Mouse (Mus musculus): ENCODE data around the gene 4833439L19Rik. TPM values are rescaled to one million over a fixed set of nuclear protein-coding genes. Genes with fewer than 3 reads are reported as not detected.

Gene 4833439L19Rik
- polyA plus RNA-seq, 1 experiment from 2014 or later, result 262 TPM

GRCm38 (mm10) chr13:54521181-54521580, 44.1 kb downstream of the 4833439L19Rik start:
- no peak overlapping the region for H3K4me3 ChIP-seq (ENCODE audit: low read depth, low read length)
- no peak overlapping the region for H3K9ac ChIP-seq (ENCODE audit: low read depth, low read length)
- H3K27ac ChIP-seq (ENCODE audit: low read depth, low read length), result no peak overlapping the region
- no peak for DNase-seq (ENCODE audit: low spot score)
- 0 out of 2 replicates have a peak, but pooled peaks cover 4% of the 10 kb centered on the region for H3K36me3 ChIP-seq (ENCODE audit: control insufficient read depth, insufficient read depth, low read length)
- no peaks in the 10 kb centered on the region for H3K27me3 ChIP-seq (ENCODE audit: control insufficient read depth, insufficient read depth, low read length)
- no peaks in the 10 kb centered on the region for H3K4me1 ChIP-seq (replicated peaks; ENCODE audit: control insufficient read depth, insufficient read depth, low read length)
- no peaks in the 10 kb centered on the region for H3K9me3 ChIP-seq (ENCODE audit: control insufficient read depth, low read length)
- ATAC-seq (ENCODE audit: low FRiP score), result no peak
- no peak overlapping the region for H3K4me2 ChIP-seq (replicated peaks; ENCODE audit: low read depth, low read length)

- no peaks in the 10 kb centered on the region for H3K4me1 ChIP-seq (replicated peaks; ENCODE audit: control insufficient read depth, insufficient read depth, low read length)
- no peaks in the 10 kb centered on the region for H3K9me3 ChIP-seq (ENCODE audit: control insufficient read depth, low read length)
- H3K36me3 ChIP-seq (ENCODE audit: control insufficient read depth, insufficient read depth, low read length), result 0 out of 2 replicates have a peak, but pooled peaks cover 2% of the 10 kb centered on the region
- H3K4me2 ChIP-seq (replicated peaks; ENCODE audit: low read depth, low read length), result no peak overlapping the region
- no peak overlapping the region for H3K27ac ChIP-seq (ENCODE audit: low read depth, low read length)
- H3K4me3 ChIP-seq (ENCODE audit: low read depth, low read length), result no peak overlapping the region
- WGBS, result 93% methylated on average over 4 of the region's 4 CpGs
- H3K9ac ChIP-seq (ENCODE audit: low read depth, low read length), result no peak overlapping the region
- ATAC-seq (ENCODE audit: low FRiP score) (no peak), DNase-seq (ENCODE audit: low spot score) (no peak)
- no peaks in the 10 kb centered on the region for H3K27me3 ChIP-seq (ENCODE audit: control insufficient read depth, insufficient read depth, low read length)
Observed at GRCm38 (mm10) chr13:54520221-54520620, 45.0 kb downstream of the 4833439L19Rik start.

- Histone ChIP-seq H3K4me2 (replicated peaks; ENCODE audit: low read depth, low read length) (no peak overlapping the region), H3K36me3 (ENCODE audit: control insufficient read depth, insufficient read depth, low read length) (no peaks in the 10 kb centered on the region), H3K9ac (ENCODE audit: low read depth, low read length) (no peak overlapping the region), H3K9me3 (ENCODE audit: control insufficient read depth, low read length) (no peaks in the 10 kb centered on the region), H3K27me3 (ENCODE audit: control insufficient read depth, insufficient read depth, low read length) (no peaks in the 10 kb centered on the region), H3K27ac (ENCODE audit: low read depth, low read length) (no peak overlapping the region), H3K4me1 (replicated peaks; ENCODE audit: control insufficient read depth, insufficient read depth, low read length) (0 out of 2 replicates have a peak, but pooled peaks cover 4% of the 10 kb centered on the region), H3K4me3 (ENCODE audit: low read depth, low read length) (no peak overlapping the region)
- WGBS, result 98% methylated on average over 1 of the region's 1 CpGs
- DNase-seq (ENCODE audit: low spot score), result no peak
- ATAC-seq (ENCODE audit: low FRiP score), result no peak
Observed at GRCm38 (mm10) chr13:54505920-54506319, 59.3 kb downstream of the 4833439L19Rik start.

GRCm38 (mm10) chr13:54504611-54505260, 60.5 kb downstream of the 4833439L19Rik start:
- no peaks in the 10 kb centered on the region for H3K27me3 ChIP-seq (ENCODE audit: control insufficient read depth, insufficient read depth, low read length)
- H3K4me2 ChIP-seq (replicated peaks; ENCODE audit: low read depth, low read length), result peak overlapping the region; percentile 96
- H3K9me3 ChIP-seq (ENCODE audit: control insufficient read depth, low read length), result no peaks in the 10 kb centered on the region
- H3K4me1 ChIP-seq (replicated peaks; ENCODE audit: control insufficient read depth, insufficient read depth, low read length), result 0 out of 2 replicates have a peak, but pooled peaks cover 4% of the 10 kb centered on the region
- H3K27ac ChIP-seq (ENCODE audit: low read depth, low read length), result no peak overlapping the region
- peak overlapping the region; percentile 60 for H3K4me3 ChIP-seq (ENCODE audit: low read depth, low read length)
- WGBS, result 37% methylated on average over 7 of the region's 7 CpGs
- peak overlapping the region; percentile 65 for H3K9ac ChIP-seq (ENCODE audit: low read depth, low read length)
- DNase-seq (ENCODE audit: low spot score) (peak; percentile 32), ATAC-seq (ENCODE audit: low FRiP score) (no peak)
- no peaks in the 10 kb centered on the region for H3K36me3 ChIP-seq (ENCODE audit: control insufficient read depth, insufficient read depth, low read length)

- Histone ChIP-seq H3K4me1 (replicated peaks; ENCODE audit: control insufficient read depth, insufficient read depth, low read length) (0 out of 2 replicates have a peak, but pooled peaks cover 4% of the 10 kb centered on the region), H3K4me2 (replicated peaks; ENCODE audit: low read depth, low read length) (peak within 1 kb of the TSS; percentile 96), H3K36me3 (ENCODE audit: control insufficient read depth, insufficient read depth, low read length) (no peaks in the 10 kb centered on the region), H3K27me3 (ENCODE audit: control insufficient read depth, insufficient read depth, low read length) (no peaks in the 10 kb centered on the region), H3K27ac (ENCODE audit: low read depth, low read length) (peak within 1 kb of the TSS; percentile 51), H3K4me3 (ENCODE audit: low read depth, low read length) (peak within 1 kb of the TSS; percentile 60), H3K9ac (ENCODE audit: low read depth, low read length) (peak within 1 kb of the TSS; percentile 65), H3K9me3 (ENCODE audit: control insufficient read depth, low read length) (no peaks in the 10 kb centered on the region)
- DNase-seq (ENCODE audit: low spot score), result peak; percentile 78
- WGBS, result under 1% methylated on average over 86 of the region's 105 CpGs
- peak; percentile 95 for ATAC-seq (ENCODE audit: low FRiP score)
Observed at GRCm38 (mm10) chr13:54503604-54504521, 61.4 kb downstream of the 4833439L19Rik start, which contains the start of gene Simc1. Gene Simc1 (plus strand): TSS chr13:54503779.

- H3K27ac ChIP-seq (ENCODE audit: low read depth, low read length), result peak overlapping the region; percentile 51; the same call in 1 of the 2 replicates
Observed at GRCm38 (mm10) chr13:54503278-54503603, 62.0 kb downstream of the 4833439L19Rik start.

GRCm38 (mm10) chr13:54501957-54502690, 63.1 kb downstream of the 4833439L19Rik start:
- H3K36me3 ChIP-seq (ENCODE audit: control insufficient read depth, insufficient read depth, low read length), result no peaks in the 10 kb centered on the region
- ATAC-seq (ENCODE audit: low FRiP score) (no peak), DNase-seq (ENCODE audit: low spot score) (no peak)
- H3K27ac ChIP-seq (ENCODE audit: low read depth, low read length), result no peak overlapping the region
- WGBS, result 62% methylated on average over 3 of the region's 3 CpGs
- H3K4me3 ChIP-seq (ENCODE audit: low read depth, low read length), result no peak overlapping the region
- H3K27me3 ChIP-seq (ENCODE audit: control insufficient read depth, insufficient read depth, low read length), result no peaks in the 10 kb centered on the region
- H3K9me3 ChIP-seq (ENCODE audit: control insufficient read depth, low read length), result no peaks in the 10 kb centered on the region
- 0 out of 2 replicates have a peak, but pooled peaks cover 4% of the 10 kb centered on the region for H3K4me1 ChIP-seq (replicated peaks; ENCODE audit: control insufficient read depth, insufficient read depth, low read length)
- no peak overlapping the region for H3K4me2 ChIP-seq (replicated peaks; ENCODE audit: low read depth, low read length)
- no peak overlapping the region for H3K9ac ChIP-seq (ENCODE audit: low read depth, low read length)

More at GRCm38 (mm10) chr13:54503278-54503603, 62.0 kb downstream of the 4833439L19Rik start:
- H3K27me3 ChIP-seq (ENCODE audit: control insufficient read depth, insufficient read depth, low read length), result no peaks in the 10 kb centered on the region
- WGBS, result 2% methylated on average over 14 of the region's 14 CpGs
- H3K9me3 ChIP-seq (ENCODE audit: control insufficient read depth, low read length), result no peaks in the 10 kb centered on the region
- H3K4me1 ChIP-seq (replicated peaks; ENCODE audit: control insufficient read depth, insufficient read depth, low read length), result 0 out of 2 replicates have a peak, but pooled peaks cover 4% of the 10 kb centered on the region
- peak; percentile 80; the same call in 1 of the 2 replicates for ATAC-seq (ENCODE audit: low FRiP score)
- H3K36me3 ChIP-seq (ENCODE audit: control insufficient read depth, insufficient read depth, low read length), result no peaks in the 10 kb centered on the region
- H3K4me2 ChIP-seq (replicated peaks; ENCODE audit: low read depth, low read length), result peak overlapping the region; percentile 96
- H3K9ac ChIP-seq (ENCODE audit: low read depth, low read length), result peak overlapping the region; percentile 65; the same call in 1 of the 2 replicates
- H3K4me3 ChIP-seq (ENCODE audit: low read depth, low read length), result peak overlapping the region; percentile 60
- no peak for DNase-seq (ENCODE audit: low spot score)

GRCm38 (mm10) chr13:54501352-54501751, 63.9 kb downstream of the 4833439L19Rik start:
- H3K4me3 ChIP-seq (ENCODE audit: low read depth, low read length), result no peak overlapping the region
- DNase-seq (ENCODE audit: low spot score), result no peak
- H3K27me3 ChIP-seq (ENCODE audit: control insufficient read depth, insufficient read depth, low read length), result no peaks in the 10 kb centered on the region
- H3K27ac ChIP-seq (ENCODE audit: low read depth, low read length), result no peak overlapping the region
- 0 out of 2 replicates have a peak, but pooled peaks cover 4% of the 10 kb centered on the region for H3K4me1 ChIP-seq (replicated peaks; ENCODE audit: control insufficient read depth, insufficient read depth, low read length)
- no peaks in the 10 kb centered on the region for H3K9me3 ChIP-seq (ENCODE audit: control insufficient read depth, low read length)
- H3K36me3 ChIP-seq (ENCODE audit: control insufficient read depth, insufficient read depth, low read length), result no peaks in the 10 kb centered on the region
- no peak for ATAC-seq (ENCODE audit: low FRiP score)
- H3K4me2 ChIP-seq (replicated peaks; ENCODE audit: low read depth, low read length), result no peak overlapping the region
- 84% methylated on average over 2 of the region's 2 CpGs for WGBS
- H3K9ac ChIP-seq (ENCODE audit: low read depth, low read length), result no peak overlapping the region
